Mouse (Mus musculus) brain, embryonic 14.5 days (tissue): Measurements from ENCODE around the gene Sgf29. TPM values are rescaled to one million over a fixed set of nuclear protein-coding genes. Genes with fewer than 3 reads are reported as not detected.
"Not testable (repeated sequence)": the region's sequence is repeated elsewhere in the genome, so short reads cannot be mapped to it uniquely, and the experiment has no call there.

Experiments used
- DNase-seq: peaks from one replicate; pipeline ENCODE4 v3.0.0-alpha.2; 2011; ENCODE audit warnings: low read depth
- CTCF ChIP-seq: fragments of 200-500 bp; IDR thresholded peaks from 2 replicates; pipeline ENCODE4 v1.5.1; 2012; ENCODE audit warnings: inconsistent platforms, mild to moderate bottlenecking, moderate library complexity, borderline replicate concordance; ENCODE audit not compliant: insufficient read depth, insufficient read length; ENCODE audit errors: extremely low read depth
- POLR2A ChIP-seq: fragments of 200-500 bp; IDR thresholded peaks from 2 replicates; pipeline ENCODE4 v1.6.1; 2012; ENCODE audit warnings: mild to moderate bottlenecking, inconsistent platforms, borderline replicate concordance; ENCODE audit not compliant: poor library complexity, insufficient read depth, insufficient read length, severe bottlenecking; ENCODE audit errors: extremely low read depth
- polyA plus RNA-seq: library from polyadenylated mRNA; depleted of rRNA; stranded (reverse); fragments of >200 nt; gene quantifications from 2 replicates; pipeline ENCODE4 v1.2.3, GENCODE M21; 2012

Gene Sgf29
- polyA plus RNA-seq, 1 experiment = 61.5 TPM

DNA sequence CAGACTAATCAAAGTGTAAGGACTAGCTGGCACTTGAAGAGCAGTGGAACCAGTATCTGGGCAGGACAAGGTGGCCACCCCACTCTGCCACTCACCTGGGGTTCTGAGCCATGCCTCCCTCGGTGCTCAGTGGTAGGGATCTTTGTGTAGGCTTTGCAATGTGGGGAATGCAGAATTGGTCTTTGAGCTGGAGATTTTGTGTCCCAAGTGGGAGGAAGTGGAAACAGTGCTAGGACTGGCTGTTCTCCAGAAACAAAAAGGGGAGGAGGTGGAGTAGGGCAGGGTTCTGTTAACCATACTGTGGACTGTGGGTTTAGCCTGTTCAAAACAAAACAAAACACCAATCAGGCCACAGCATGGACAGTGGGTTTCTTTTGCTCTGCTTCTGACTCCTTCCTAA is 27.1 kb downstream of the Sgf29 start, which contains the start of gene Sult1a1:
TSS of gene Sult1a1 (minus strand) at position 226 of the 400 bp plus-strand sequence.
- TF ChIP-seq POLR2A (no peak), CTCF (no peak)
- no peak for DNase-seq

DNA sequence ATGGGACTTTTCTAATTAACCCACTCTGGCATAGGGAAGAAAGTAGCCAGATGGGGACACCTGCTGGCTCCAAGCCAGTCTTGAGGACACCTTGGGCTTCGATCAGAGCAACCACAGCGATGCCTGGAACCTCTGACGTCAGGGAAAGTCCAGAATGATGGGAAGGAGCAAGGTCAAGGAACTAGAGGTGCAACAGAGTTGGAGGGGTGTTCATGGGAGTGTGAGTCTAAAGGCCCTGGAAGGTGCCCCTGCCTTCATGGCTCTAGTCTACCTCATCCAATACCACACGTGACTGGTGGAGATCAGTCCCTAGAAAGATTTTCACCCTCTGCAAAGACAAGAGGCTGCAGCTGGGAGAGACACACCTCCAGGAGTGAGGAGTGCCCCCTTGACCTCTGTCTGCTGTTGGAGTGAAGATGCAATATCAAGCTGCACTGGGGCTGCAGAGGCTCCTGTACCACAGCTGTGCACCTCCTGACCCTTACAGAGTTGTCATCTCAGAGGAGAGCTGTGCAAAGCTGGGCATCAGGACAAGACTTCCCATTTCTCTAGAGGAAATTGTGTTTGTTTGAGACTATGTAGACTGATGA is 27.6 kb downstream of the Sgf29 start:
- no peak for TF ChIP-seq CTCF
- TF ChIP-seq POLR2A = no peak
- no peak for DNase-seq

DNA sequence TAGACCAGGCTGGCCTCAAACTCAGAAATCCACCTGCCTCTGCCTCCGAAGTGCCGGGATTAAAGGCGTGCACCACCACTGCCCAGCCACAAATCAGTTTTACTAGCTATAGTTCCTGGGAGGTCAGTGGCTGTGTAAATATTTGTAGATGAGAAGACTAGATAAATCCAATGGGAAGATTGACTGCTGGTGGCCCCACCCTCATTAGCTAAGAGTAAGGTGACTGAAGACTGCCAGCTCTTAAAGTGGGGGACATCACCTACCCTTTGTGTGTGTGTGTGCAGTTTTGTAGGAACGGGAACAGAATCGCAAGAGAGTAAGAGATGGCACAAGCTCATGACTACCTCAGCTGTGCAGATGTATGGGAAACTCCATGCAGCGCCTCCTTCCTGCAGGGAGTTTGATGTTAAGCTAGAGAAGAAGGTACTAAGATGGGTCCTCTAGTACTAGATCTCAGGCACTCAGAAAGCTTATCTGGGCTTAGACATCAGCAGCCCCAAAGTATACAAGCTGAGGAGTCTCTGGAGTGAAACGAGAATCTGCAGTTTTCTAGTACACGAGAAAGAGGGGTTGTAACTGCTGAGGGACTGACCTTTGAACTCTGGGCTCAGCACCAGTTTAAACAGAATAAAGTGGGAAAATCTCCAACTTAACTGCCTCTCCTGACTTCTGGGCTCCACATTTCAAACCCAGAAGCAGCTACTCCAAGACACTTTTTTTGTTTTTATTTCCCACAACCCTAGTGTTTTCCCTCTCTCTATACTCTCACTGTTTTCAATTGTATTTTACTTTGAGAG is 29.6 kb downstream of the Sgf29 start:
- no peak for DNase-seq
- no peak for TF ChIP-seq POLR2A
- TF ChIP-seq CTCF = no peak

DNA sequence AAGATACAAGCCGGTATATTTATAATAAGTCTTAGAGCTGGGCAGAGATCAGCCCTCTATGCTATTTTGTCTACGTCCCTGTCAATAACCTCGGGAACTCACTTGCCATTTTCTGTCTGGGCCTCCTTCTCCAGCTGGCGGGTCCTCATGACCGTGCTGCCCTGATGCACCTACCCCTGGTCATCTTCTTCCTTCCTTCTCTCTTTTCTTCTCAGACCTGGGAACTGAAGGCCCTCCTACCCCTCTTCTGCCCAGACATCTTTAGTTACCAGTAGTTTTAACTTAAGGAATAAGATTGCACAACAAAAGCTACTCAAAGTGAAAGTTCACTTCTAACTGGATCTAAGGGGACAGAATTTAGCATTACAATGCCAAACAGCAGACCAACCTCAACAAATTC is 30.6 kb downstream of the Sgf29 start:
- DNase-seq = no peak
- no peak for TF ChIP-seq CTCF
- no peak for TF ChIP-seq POLR2A

DNA sequence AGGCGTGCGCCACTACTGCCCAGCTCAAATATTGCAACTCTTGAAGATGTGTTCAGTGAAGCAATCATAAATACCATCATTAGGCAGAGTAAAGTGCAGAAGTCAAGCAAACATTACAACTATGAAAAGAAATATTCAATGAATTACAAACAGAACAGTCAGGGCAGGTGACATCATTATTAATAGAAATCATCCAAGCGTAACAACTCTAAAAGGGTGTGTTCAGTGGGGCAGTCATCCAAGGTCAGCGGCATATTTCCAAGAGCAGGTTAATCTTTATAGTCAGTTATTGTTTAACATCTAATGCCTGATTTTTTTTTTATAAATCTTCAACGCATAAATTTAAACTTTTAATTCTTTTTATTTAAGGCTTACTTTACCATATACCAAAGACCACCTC is 32.1 kb downstream of the Sgf29 start:
- TF ChIP-seq CTCF (no peak), POLR2A (no peak)

DNA sequence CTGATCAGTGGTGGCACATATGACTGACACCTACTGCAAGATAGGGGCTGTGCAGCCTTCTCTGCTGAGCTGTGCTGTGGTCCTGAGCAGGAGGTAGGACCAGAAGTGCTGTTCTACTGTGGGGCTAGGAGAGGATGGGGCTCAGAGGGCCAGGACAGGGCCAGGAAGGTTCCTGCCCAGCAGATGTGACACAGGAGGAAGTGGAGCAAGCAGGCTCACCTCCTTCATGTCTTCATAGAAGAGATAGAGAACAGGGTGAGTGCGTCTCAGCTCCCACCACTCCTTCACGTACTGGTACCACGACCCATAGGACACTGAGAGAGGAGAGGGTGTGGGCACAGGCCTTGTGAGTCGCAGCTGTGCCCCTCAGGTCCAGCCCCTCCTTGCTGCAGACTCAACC is 39.0 kb downstream of the Sgf29 start:
- not testable (repeated sequence) for DNase-seq

More for the DNA sequence above, 32.1 kb downstream of the Sgf29 start:
- no peak for DNase-seq

DNA sequence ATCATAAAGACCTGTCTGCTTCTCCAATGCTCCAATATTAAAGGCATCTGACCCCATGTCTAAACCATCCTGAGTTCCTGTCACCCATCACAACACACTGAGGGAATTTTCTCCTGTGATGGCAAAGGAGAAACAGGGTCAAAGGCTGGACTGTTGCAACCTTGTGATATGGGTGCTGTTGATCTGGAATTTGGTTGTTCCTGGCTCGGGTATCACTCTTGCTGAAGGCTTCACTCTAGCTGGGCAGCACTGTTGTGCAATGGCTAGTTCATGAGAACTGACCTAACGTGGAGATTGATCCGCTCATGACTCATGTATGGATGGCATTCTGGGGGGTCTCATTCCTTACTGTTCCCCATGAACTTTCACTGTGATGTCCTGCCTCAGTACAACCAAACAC is 39.9 kb downstream of the Sgf29 start:
- no peak for DNase-seq
- TF ChIP-seq POLR2A = no peak
- TF ChIP-seq CTCF = no peak

DNA sequence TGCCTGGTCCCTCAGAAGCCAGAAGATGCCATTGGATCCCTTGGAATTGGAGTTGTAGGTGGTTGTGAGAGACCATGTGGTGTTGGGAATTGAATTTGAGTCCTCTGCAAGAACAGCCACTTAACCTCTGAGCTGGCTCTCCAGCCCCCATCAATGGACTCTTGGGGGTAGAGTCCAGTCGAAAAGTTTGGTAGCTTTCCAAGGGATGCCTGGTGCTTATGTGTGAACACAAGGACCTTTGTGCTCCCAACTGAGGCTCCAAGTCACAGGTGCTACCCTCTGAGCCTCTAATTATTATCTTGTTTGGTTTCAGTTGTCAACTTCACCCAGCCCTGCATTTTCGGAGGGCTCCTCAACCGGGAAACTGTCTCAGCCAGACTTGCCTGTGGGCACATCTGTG is 41.6 kb downstream of the Sgf29 start:
- no peak for TF ChIP-seq CTCF
- no peak for TF ChIP-seq POLR2A
- no peak for DNase-seq

DNA sequence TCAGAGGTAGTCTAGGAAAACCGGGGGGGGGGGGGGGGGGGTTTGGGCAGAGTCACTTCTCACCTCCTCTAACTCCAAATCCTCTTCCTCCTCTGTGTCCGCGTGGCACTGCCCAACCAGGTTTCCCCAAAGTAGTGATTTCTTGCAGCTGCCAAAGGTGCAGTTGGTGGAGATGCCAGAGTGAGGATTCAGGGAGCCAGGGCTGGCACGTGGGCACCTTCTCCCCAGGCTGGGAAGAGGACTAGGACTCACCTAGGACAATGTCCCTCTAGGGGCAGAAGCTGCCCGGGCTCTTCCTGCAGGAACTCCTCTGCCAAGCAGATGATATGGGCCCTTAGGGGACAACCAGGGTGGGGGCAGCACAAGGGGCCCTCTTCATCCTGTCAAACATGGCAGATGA is 42.6 kb downstream of the Sgf29 start:
- DNase-seq = no peak
- TF ChIP-seq CTCF (no peak), POLR2A (no peak)

DNA sequence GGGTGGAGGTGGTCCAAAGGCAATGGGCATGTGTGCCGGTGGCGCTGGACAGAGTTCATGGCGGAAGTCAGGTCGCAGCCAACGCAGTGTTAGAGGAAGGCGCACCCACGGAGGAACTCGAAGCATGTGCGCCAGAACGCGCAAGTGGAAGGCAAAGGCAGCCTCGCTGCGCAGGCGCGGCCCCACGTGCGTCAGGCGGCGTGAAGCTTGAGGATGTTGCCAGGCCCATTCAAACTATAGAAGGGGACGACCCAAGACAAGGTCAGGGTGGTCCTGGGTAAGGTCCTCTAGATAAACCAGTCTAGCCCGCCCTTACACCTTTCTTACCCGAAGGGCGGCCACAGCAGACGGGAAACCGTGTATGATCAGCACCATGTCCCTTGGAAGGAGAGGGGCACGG is 43.3 kb downstream of the Sgf29 start:
- no peak for DNase-seq
- TF ChIP-seq POLR2A = no peak
- TF ChIP-seq CTCF = no peak

DNA sequence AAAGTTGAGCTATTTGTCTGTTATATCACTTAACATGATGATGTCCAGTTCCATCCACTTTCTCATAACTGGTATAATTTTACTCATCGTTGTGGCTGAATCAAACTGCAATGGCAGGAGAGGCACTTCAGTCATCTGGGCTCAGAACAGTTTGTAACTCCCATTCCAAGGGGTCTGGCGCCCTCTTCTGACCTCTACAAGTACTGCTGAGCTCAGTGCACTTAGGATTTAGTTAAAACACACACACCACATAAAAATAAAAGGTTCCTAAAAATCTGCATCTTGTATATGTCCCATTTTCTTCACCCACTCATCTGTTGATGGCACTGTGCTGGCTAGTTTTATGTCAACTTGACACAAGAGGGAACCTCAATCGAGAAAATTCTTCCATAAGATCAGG is 44.1 kb downstream of the Sgf29 start:
- TF ChIP-seq CTCF = peak; percentile 83
- TF ChIP-seq POLR2A = no peak
- DNase-seq = peak; percentile 87

DNA sequence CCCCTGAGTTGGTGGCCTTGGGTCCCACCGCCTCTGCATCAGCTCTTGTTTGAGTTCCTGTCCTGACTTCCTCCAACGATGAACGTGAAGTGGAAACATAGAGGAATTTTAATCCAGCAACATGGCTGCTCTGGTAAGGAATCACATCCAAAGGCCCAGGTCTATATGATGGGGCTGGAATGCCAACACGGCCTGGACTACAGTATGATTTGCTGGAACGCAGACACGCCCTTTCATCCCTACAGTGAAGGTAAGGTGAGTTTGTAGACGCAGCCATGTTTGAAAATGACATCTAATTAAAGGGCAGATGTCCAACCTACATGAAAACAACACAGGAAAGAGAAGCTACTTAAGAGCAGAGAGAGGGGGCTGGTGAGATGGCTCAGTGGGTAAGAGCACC is 44.7 kb downstream of the Sgf29 start:
- no peak for DNase-seq
- no peak for TF ChIP-seq POLR2A
- no peak for TF ChIP-seq CTCF

DNA sequence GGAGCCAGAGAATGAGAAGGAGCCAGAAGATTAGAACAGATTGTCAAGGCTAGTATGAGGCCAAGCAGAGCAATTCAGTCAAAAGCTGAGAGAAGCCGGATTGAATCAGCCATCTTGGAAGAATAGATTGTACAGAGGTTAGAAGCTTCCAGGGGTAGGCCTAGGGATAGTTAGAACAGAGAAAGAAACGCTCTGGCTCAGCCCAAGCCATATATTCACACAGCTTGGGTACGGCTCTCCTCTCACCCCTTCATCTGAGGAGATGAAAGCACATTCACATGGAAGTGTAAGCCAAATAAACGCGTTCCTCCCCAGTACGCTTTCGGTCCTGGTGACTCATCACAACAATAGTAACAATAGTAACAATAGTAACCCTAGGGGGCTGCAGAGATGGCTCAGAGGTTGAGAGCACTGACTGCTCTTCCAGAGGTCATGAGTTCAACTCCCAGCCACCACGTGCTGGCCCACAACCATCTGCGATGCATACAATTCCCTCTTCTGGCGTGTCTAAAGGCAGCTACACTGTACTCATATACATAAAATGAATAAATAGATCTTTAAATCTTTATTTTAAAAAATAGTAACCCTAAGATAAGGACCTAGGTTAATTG is 45.4 kb downstream of the Sgf29 start:
- DNase-seq = no peak
- no peak for TF ChIP-seq POLR2A
- TF ChIP-seq CTCF = no peak

DNA sequence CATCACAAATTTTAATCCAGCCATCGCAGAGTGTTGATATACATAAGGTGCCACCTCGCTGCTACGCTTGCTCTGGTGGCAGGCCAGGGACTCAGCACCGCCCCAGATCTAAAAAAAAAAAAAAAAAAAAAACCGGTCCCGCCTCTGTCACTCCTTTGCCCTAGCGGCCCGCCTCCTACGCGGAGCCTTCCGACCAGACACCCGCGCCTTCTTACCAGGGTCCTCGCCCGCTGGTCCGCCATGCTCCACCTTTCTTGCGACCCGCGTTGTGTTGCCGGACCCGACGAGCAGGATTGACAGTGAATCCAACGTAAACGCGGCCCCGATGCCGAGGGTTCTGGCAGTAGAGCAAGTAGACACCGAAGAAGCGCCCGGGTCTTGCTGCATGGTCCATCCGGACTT is 46.1 kb downstream of the Sgf29 start, which contains the start of gene Bola2:
TSS of gene Bola2 (plus strand) at position 192 of the 402 bp plus-strand sequence.
- DNase-seq = peak; percentile 74

More for the DNA sequence above, 46.1 kb downstream of the Sgf29 start, which contains the start of gene Bola2:
- TF ChIP-seq POLR2A = 0 out of 2 replicates have a peak, but pooled peaks have one; percentile 4
- no peak for TF ChIP-seq CTCF
